Mouse (Mus musculus): Measurements from ENCODE around the gene Necap1.
A peak's percentile ranks its signal among the peaks of the same experiment; 100 is the strongest.

Necap1 gene

GRCm38 (mm10) chr6:122873871-122874719, at the start of gene Necap1:
Necap1 (plus strand) TSS chr6:122874474.
- Histone ChIP-seq H3K4me3 (replicated peaks; ENCODE audit: low read length) (peak within 1 kb of the TSS; percentile 98), H3K36me3 (ENCODE audit: insufficient read depth, low read length) (peaks cover 36% of the 10 kb centered on the region), H3K27me3 (ENCODE audit: insufficient read depth, low read length) (no peaks in the 10 kb centered on the region), H3K9me3 (ENCODE audit: low read length) (no peaks in the 10 kb centered on the region), H3K4me1 (replicated peaks; ENCODE audit: low read depth, low read length) (peaks cover 43% of the 10 kb centered on the region)
- no peak for TF ChIP-seq POU5F1 (IDR thresholded peaks at IDR 0.05; ENCODE audit: borderline replicate concordance, low read length)
- TF ChIP-seq NANOG (IDR thresholded peaks at IDR 0.05; ENCODE audit: borderline replicate concordance, low read length), result no peak
- TF ChIP-seq CTCF (conservative IDR thresholded peaks at IDR 0.05; ENCODE audit: low read length), result peak; percentile 35; the same call in 1 of the 2 replicates

DNA sequence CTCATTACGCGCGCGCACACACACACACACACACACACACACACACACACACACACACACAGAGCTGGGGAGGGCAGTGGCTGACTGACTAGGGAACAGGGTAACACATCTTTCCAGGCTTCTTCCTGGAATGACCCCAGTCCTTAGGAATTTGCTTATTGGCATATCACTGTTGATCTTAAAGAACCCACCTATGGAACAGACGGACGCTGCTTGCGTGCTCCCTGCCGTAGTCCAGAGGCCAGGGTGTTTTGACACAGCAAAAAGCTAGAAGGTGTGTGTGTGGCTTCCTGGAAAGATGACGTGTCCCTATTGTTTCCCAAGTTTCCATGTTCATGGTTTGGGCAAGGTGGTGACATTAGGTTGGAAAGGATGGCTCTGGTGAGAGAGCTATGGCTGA, 49.1 kb upstream of the Necap1 start:
- no peak overlapping the region for H3K4me3 ChIP-seq (replicated peaks; ENCODE audit: low read length)
- TF ChIP-seq POU5F1 (IDR thresholded peaks at IDR 0.05; ENCODE audit: borderline replicate concordance, low read length), result no peak
- TF ChIP-seq NANOG (IDR thresholded peaks at IDR 0.05; ENCODE audit: borderline replicate concordance, low read length), result no peak
- TF ChIP-seq CTCF (conservative IDR thresholded peaks at IDR 0.05; ENCODE audit: low read length), result no peak
- no peaks in the 10 kb centered on the region for H3K9me3 ChIP-seq (ENCODE audit: low read length)
- no peaks in the 10 kb centered on the region for H3K36me3 ChIP-seq (ENCODE audit: insufficient read depth, low read length)
- peaks cover 41% of the 10 kb centered on the region for H3K27me3 ChIP-seq (ENCODE audit: insufficient read depth, low read length)
- H3K4me1 ChIP-seq (replicated peaks; ENCODE audit: low read depth, low read length), result peaks cover 67% of the 10 kb centered on the region

GRCm38 (mm10) chr6:122825923-122826742, 48.1 kb upstream of the Necap1 start:
- H3K4me3 ChIP-seq (replicated peaks; ENCODE audit: low read length), result peak overlapping the region; percentile 73
- peaks cover 58% of the 10 kb centered on the region for H3K4me1 ChIP-seq (replicated peaks; ENCODE audit: low read depth, low read length)
- H3K36me3 ChIP-seq (ENCODE audit: insufficient read depth, low read length), result no peaks in the 10 kb centered on the region
- peaks cover 31% of the 10 kb centered on the region for H3K27me3 ChIP-seq (ENCODE audit: insufficient read depth, low read length)
- no peaks in the 10 kb centered on the region for H3K9me3 ChIP-seq (ENCODE audit: low read length)
- no peak for TF ChIP-seq POU5F1 (IDR thresholded peaks at IDR 0.05; ENCODE audit: borderline replicate concordance, low read length)
- TF ChIP-seq NANOG (IDR thresholded peaks at IDR 0.05; ENCODE audit: borderline replicate concordance, low read length), result no peak
- TF ChIP-seq CTCF (conservative IDR thresholded peaks at IDR 0.05; ENCODE audit: low read length), result no peak

- H3K4me3 ChIP-seq (replicated peaks; ENCODE audit: low read length), result no peak overlapping the region
- no peaks in the 10 kb centered on the region for H3K36me3 ChIP-seq (ENCODE audit: insufficient read depth, low read length)
- TF ChIP-seq CTCF (conservative IDR thresholded peaks at IDR 0.05; ENCODE audit: low read length) (peak; percentile 77), POU5F1 (IDR thresholded peaks at IDR 0.05; ENCODE audit: borderline replicate concordance, low read length) (no peak), NANOG (IDR thresholded peaks at IDR 0.05; ENCODE audit: borderline replicate concordance, low read length) (no peak)
- no peaks in the 10 kb centered on the region for H3K9me3 ChIP-seq (ENCODE audit: low read length)
- H3K4me1 ChIP-seq (replicated peaks; ENCODE audit: low read depth, low read length), result peaks cover 53% of the 10 kb centered on the region
- peaks cover 18% of the 10 kb centered on the region; the same call in 1 of the 2 replicates for H3K27me3 ChIP-seq (ENCODE audit: insufficient read depth, low read length)
These were observed 46.2 kb upstream of the Necap1 start for GRCm38 (mm10) chr6:122828086-122828485.

GRCm38 (mm10) chr6:122832880-122833279, 41.4 kb upstream of the Necap1 start:
- Histone ChIP-seq H3K27me3 (ENCODE audit: insufficient read depth, low read length) (no peaks in the 10 kb centered on the region), H3K36me3 (ENCODE audit: insufficient read depth, low read length) (peaks cover 4% of the 10 kb centered on the region; the same call in 1 of the 2 replicates), H3K4me3 (replicated peaks; ENCODE audit: low read length) (no peak overlapping the region), H3K4me1 (replicated peaks; ENCODE audit: low read depth, low read length) (peaks cover 31% of the 10 kb centered on the region), H3K9me3 (ENCODE audit: low read length) (no peaks in the 10 kb centered on the region)
- TF ChIP-seq NANOG (IDR thresholded peaks at IDR 0.05; ENCODE audit: borderline replicate concordance, low read length), result no peak
- TF ChIP-seq CTCF (conservative IDR thresholded peaks at IDR 0.05; ENCODE audit: low read length), result no peak
- no peak for TF ChIP-seq POU5F1 (IDR thresholded peaks at IDR 0.05; ENCODE audit: borderline replicate concordance, low read length)

DNA sequence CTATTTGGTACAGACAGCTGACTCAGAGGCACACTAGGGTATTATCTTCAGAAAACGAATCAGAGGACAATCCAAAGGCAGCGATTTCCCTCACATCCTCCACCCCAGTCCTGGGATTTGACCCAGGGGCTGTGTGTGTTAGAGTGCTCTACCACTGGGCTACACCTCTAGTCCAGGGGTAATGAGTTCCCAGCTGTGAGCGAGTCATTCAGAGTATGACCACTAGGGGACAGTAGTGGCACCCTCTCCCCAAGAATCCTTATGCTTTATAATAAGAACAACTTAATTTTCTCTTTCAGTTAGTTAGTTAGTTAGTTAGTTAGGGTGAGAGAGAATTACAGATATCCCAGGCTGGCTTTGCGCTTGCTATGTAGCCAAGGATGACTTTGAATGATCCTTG, 39.9 kb upstream of the Necap1 start:
- H3K4me1 ChIP-seq (replicated peaks; ENCODE audit: low read depth, low read length), result peaks cover 25% of the 10 kb centered on the region
- TF ChIP-seq POU5F1 (IDR thresholded peaks at IDR 0.05; ENCODE audit: borderline replicate concordance, low read length) (no peak), CTCF (conservative IDR thresholded peaks at IDR 0.05; ENCODE audit: low read length) (peak; percentile 100)

GRCm38 (mm10) chr6:122836974-122837373, 37.3 kb upstream of the Necap1 start:
- Histone ChIP-seq H3K4me3 (replicated peaks; ENCODE audit: low read length) (no peak overlapping the region), H3K36me3 (ENCODE audit: insufficient read depth, low read length) (peaks cover 17% of the 10 kb centered on the region), H3K9me3 (ENCODE audit: low read length) (no peaks in the 10 kb centered on the region), H3K4me1 (replicated peaks; ENCODE audit: low read depth, low read length) (peaks cover 17% of the 10 kb centered on the region), H3K27me3 (ENCODE audit: insufficient read depth, low read length) (no peaks in the 10 kb centered on the region)
- TF ChIP-seq POU5F1 (IDR thresholded peaks at IDR 0.05; ENCODE audit: borderline replicate concordance, low read length), result no peak
- peak; percentile 29; the same call in 1 of the 2 replicates for TF ChIP-seq CTCF (conservative IDR thresholded peaks at IDR 0.05; ENCODE audit: low read length)
- TF ChIP-seq NANOG (IDR thresholded peaks at IDR 0.05; ENCODE audit: borderline replicate concordance, low read length), result no peak

More for the DNA sequence above, 39.9 kb upstream of the Necap1 start:
- Histone ChIP-seq H3K9me3 (ENCODE audit: low read length) (no peaks in the 10 kb centered on the region), H3K36me3 (ENCODE audit: insufficient read depth, low read length) (peaks cover 12% of the 10 kb centered on the region; the same call in 1 of the 2 replicates), H3K27me3 (ENCODE audit: insufficient read depth, low read length) (no peaks in the 10 kb centered on the region), H3K4me3 (replicated peaks; ENCODE audit: low read length) (no peak overlapping the region)

- Histone ChIP-seq H3K36me3 (ENCODE audit: insufficient read depth, low read length) (peaks cover 17% of the 10 kb centered on the region), H3K4me3 (replicated peaks; ENCODE audit: low read length) (no peak overlapping the region), H3K9me3 (ENCODE audit: low read length) (no peaks in the 10 kb centered on the region), H3K27me3 (ENCODE audit: insufficient read depth, low read length) (no peaks in the 10 kb centered on the region), H3K4me1 (replicated peaks; ENCODE audit: low read depth, low read length) (peaks cover 12% of the 10 kb centered on the region)
- TF ChIP-seq POU5F1 (IDR thresholded peaks at IDR 0.05; ENCODE audit: borderline replicate concordance, low read length), result no peak
- TF ChIP-seq CTCF (conservative IDR thresholded peaks at IDR 0.05; ENCODE audit: low read length), result no peak
- no peak for TF ChIP-seq NANOG (IDR thresholded peaks at IDR 0.05; ENCODE audit: borderline replicate concordance, low read length)
These were observed 36.7 kb upstream of the Necap1 start for GRCm38 (mm10) chr6:122837539-122837938.
